Mouse (Mus musculus): Measurements from ENCODE around the gene Amh. TPM values are rescaled to one million over a fixed set of nuclear protein-coding genes. Genes with fewer than 3 reads are reported as not detected.
"Not testable (repeated sequence)": the region's sequence is repeated elsewhere in the genome, so short reads cannot be mapped to it uniquely, and the experiment has no call there.

Gene Amh
- polyA plus RNA-seq, 1 experiment from 2014 or later: not detected

DNA sequence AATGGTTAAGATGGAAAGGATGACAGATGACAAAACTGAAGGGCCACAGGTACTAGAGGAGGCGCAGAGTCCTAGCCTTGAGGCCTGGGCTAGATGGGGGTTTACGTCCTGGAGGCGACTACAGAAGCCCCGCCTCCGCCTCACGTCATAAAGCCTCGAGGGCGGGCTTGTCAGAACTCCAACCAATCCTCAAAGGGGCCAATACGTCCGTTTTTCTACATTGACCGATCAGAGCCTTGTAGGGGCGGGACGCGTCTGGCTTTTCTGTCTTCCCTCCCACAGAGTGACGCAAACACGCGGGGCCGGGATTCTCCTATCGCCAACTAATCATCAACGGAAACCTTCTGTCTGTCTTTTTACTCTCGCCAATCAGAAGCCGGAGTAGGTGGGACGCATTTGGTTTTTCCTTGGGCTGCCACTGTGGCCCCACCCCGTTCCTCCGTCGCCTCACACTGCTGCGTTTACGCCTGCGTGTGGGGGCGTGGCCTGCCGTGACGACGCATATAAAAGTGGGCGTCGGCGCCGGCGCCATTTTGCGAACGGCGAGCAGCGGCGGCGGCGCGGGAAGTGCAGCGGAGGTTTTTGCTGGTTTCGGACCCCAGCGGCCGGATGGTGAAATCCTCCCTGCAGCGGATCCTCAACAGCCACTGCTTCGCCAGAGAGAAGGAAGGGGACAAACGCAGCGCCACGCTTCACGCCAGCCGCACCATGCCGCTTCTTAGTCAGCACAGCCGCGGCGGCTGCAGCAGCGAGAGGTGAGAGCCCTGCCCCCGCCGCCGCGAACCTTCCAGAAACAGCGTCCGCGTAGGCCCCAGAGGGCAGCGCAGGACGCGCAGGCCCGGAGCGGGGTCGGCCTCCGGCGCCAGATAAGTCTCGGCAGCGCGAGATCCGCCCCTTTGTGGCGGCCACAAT lies 21.4 kb downstream of the Amh start, which contains the start of gene Oaz1:
TSS of gene Oaz1 (plus strand) at position 506 of the 912 bp plus-strand sequence.
- peaks cover 18% of the 10 kb centered on the region for H3K36me3 ChIP-seq (replicated peaks)
- no peaks in the 10 kb centered on the region for H3K27me3 ChIP-seq
- no peaks in the 10 kb centered on the region for H3K9me3 ChIP-seq
- peaks cover 42% of the 10 kb centered on the region for H3K4me1 ChIP-seq
- peak within 1 kb of the TSS; percentile 94 for H3K27ac ChIP-seq
- WGBS: under 1% methylated on average over 79 of the region's 82 CpGs
- H3K4me2 ChIP-seq: peak within 1 kb of the TSS; percentile 99
- peak within 1 kb of the TSS; percentile 85 for H3K4me3 ChIP-seq (replicated peaks)
- ATAC-seq (ENCODE audit: low FRiP score): peak; percentile 97
- H3K9ac ChIP-seq: peak within 1 kb of the TSS; percentile 94

DNA sequence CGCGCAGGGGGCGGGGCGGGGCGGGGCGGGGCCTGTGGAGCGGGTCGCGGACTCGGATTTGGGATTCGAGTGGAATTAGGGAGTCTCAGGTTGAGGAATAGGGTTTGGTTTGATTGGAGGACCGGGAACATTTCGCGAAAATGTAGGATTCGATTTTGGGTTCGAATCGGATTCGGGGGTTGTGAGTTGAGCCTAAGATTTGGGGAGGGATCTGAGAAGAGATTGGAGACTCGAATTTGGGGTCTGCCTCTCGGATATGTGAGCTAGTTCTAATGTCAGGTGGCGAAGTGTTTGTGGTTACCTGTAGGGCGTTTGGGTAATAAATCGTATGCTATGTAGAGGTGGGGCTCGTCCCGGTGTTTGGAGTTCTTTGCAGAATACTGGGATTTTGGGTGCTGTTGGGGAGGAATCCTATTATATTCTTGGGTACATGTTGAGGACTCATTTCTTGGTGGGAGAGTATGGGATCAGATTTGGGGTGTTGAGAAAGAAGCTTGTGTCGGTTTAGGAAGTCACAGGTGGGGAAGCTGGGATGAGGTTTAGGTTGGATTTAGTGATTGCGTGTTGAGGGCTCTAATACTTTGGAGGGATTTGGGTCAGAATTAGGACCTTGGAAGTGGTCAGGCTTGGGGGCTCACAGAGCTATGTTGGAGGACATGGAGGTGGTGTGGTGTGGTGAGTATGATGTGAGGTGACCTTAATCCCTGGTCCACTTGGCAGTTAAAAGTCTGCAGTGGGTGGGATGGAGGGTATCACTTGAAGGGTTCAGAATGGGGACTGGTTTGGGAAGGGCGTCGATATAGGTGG lies 22.2 kb downstream of the Amh start:
- H3K36me3 ChIP-seq (replicated peaks): peaks cover 18% of the 10 kb centered on the region
- H3K27me3 ChIP-seq: no peaks in the 10 kb centered on the region
- peaks cover 45% of the 10 kb centered on the region for H3K4me1 ChIP-seq

DNA sequence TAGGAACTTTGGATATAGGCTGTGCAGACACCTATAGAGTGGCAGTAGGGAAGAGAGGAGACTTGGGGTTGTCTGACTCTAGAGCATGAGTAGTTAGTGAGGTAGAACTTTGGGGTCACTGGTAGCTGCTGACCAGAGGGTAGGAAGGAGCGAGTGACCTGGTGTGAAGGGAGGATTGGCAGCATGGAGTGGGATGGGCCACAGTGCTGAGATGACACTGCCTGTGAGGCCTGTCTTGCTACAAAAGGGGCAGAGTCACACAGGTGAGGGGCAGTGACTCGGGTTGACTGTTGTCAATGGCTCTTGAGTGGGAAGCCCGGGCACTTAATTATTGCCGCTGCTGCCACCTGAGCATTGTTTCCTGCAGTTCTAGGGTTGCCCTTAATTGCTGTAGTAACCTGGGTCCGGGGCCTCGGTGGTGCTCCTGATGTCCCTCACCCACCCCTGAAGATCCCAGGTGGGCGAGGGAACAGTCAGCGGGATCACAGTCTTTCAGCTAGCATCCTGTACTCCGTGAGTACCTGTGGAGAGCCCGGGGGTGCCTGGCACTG lies 22.9 kb downstream of the Amh start:
- peaks cover 18% of the 10 kb centered on the region for H3K36me3 ChIP-seq (replicated peaks)
- no peaks in the 10 kb centered on the region for H3K27me3 ChIP-seq
- H3K27ac ChIP-seq: no peak overlapping the region
- H3K4me2 ChIP-seq: peak overlapping the region; percentile 99
- peak overlapping the region; percentile 85 for H3K4me3 ChIP-seq (replicated peaks)
- peak overlapping the region; percentile 94 for H3K9ac ChIP-seq
- peaks cover 51% of the 10 kb centered on the region for H3K4me1 ChIP-seq
- H3K9me3 ChIP-seq: no peaks in the 10 kb centered on the region
- no peak for ATAC-seq (ENCODE audit: low FRiP score)
- 83% methylated on average over 10 of the region's 10 CpGs for WGBS

More for the DNA sequence above, 22.2 kb downstream of the Amh start:
- H3K9ac ChIP-seq: peak overlapping the region; percentile 94
- peak overlapping the region; percentile 94 for H3K27ac ChIP-seq
- H3K4me3 ChIP-seq (replicated peaks): peak overlapping the region; percentile 85
- no peak for ATAC-seq (ENCODE audit: low FRiP score)
- no peaks in the 10 kb centered on the region for H3K9me3 ChIP-seq
- WGBS: 8% methylated on average over 29 of the region's 29 CpGs
- peak overlapping the region; percentile 99 for H3K4me2 ChIP-seq

GRCm38 (mm10) chr10:80828587-80828986 lies 23.5 kb downstream of the Amh start:
- 84% methylated on average over 9 of the region's 9 CpGs for WGBS
- H3K4me3 ChIP-seq (replicated peaks): peak overlapping the region; percentile 85; the same call in 1 of the 2 replicates

DNA sequence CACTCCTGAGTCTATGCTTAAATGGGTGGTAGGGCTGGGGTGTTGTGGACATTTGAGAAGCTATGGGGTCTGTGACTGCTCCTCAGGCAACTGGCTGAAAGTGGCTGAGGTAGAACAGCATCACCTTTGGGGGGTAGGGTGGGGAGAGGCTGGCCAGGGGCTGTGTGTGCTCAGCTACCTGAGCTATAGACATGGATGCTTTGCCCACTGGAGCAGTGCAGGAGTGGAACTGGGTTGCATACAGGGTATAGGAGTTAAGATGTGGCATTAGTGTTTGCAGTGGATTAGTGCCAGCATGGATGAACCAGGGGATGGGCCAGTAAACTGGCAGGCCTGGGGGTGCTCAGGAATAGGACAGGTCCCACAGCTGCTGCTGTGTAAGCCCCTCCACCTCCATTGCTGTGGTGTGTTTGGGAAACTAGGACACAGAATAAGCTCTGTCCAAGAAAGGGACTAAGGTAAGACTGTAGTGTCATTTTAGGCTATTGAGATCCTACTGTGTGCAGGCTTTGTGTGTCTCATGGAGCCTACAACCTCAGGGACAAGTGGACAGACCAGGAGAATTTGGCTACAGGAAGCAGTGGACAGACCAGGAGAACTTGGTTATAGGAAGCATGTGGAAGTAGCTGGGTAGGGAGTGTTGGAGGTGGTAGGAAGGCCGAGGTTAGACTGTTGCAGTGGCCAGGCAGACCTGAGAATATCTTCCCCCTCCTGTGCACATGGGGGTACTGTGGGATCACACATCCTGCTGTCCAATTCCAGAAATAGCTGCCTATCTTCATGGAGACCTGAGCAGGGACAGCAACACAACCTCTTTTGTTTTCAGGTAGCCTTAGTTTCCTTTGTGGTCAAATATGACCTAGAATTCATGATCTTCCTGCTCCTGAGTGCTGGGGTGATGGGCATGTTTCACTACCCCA lies 24.6 kb downstream of the Amh start:
- ATAC-seq (ENCODE audit: low FRiP score): no peak
- H3K27ac ChIP-seq: no peak overlapping the region
- peaks cover 15% of the 10 kb centered on the region for H3K27me3 ChIP-seq
- peaks cover 52% of the 10 kb centered on the region for H3K4me1 ChIP-seq
- H3K9me3 ChIP-seq: no peaks in the 10 kb centered on the region
- peaks cover 18% of the 10 kb centered on the region for H3K36me3 ChIP-seq (replicated peaks)
- no peak overlapping the region for H3K9ac ChIP-seq
- H3K4me2 ChIP-seq: no peak overlapping the region
- H3K4me3 ChIP-seq (replicated peaks): no peak overlapping the region
- 75% methylated on average over 1 of the region's 1 CpGs for WGBS

More at GRCm38 (mm10) chr10:80828587-80828986, 23.5 kb downstream of the Amh start:
- H3K36me3 ChIP-seq (replicated peaks): peaks cover 18% of the 10 kb centered on the region
- not testable (repeated sequence) for H3K27me3 ChIP-seq; H3K27ac ChIP-seq; ATAC-seq (ENCODE audit: low FRiP score); H3K9ac ChIP-seq; H3K9me3 ChIP-seq
- peaks cover 52% of the 10 kb centered on the region for H3K4me1 ChIP-seq
- H3K4me2 ChIP-seq: peak overlapping the region; percentile 99

DNA sequence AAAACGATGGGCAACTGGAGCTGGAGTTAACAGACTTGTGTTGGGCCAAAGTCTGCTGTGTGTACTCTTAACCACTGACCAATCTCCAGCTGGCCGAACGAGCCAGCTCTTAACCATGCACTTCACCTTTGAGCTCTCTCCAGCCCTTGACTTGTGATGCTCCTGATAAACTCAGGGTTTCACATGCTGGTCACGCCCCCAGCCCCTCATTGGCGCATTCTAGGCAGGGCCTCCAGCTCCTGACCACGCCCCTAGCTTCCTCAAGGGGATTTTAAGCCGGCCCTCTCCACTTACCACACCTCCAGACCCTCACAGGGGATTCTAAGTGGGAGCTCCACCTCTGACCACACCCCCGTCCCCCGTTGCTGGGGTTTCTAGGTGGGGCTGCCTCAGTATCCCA lies 26.1 kb downstream of the Amh start:
- Histone ChIP-seq H3K36me3 (replicated peaks) (peaks cover 18% of the 10 kb centered on the region), H3K4me3 (replicated peaks) (no peak overlapping the region; the same call in 1 of the 2 replicates), H3K9ac (no peak overlapping the region), H3K4me2 (peak overlapping the region; percentile 29; the same call in 1 of the 2 replicates), H3K27ac (0 out of 2 replicates have a peak overlapping the region, but pooled peaks have one; percentile 27), H3K9me3 (no peaks in the 10 kb centered on the region), H3K27me3 (peaks cover 30% of the 10 kb centered on the region), H3K4me1 (peaks cover 50% of the 10 kb centered on the region)
- no peak for ATAC-seq (ENCODE audit: low FRiP score)
- 0% methylated on average over 9 of the region's 9 CpGs for WGBS

GRCm38 (mm10) chr10:80832818-80833217 lies 27.8 kb downstream of the Amh start:
- Histone ChIP-seq H3K27me3 (peaks cover 46% of the 10 kb centered on the region), H3K36me3 (replicated peaks) (peaks cover 18% of the 10 kb centered on the region), H3K4me1 (peaks cover 47% of the 10 kb centered on the region), H3K9me3 (no peaks in the 10 kb centered on the region), H3K27ac (no peak overlapping the region), H3K4me2 (no peak overlapping the region), H3K9ac (no peak overlapping the region), H3K4me3 (replicated peaks) (no peak overlapping the region)
- no peak for ATAC-seq (ENCODE audit: low FRiP score)
- 48% methylated on average over 7 of the region's 7 CpGs for WGBS

DNA sequence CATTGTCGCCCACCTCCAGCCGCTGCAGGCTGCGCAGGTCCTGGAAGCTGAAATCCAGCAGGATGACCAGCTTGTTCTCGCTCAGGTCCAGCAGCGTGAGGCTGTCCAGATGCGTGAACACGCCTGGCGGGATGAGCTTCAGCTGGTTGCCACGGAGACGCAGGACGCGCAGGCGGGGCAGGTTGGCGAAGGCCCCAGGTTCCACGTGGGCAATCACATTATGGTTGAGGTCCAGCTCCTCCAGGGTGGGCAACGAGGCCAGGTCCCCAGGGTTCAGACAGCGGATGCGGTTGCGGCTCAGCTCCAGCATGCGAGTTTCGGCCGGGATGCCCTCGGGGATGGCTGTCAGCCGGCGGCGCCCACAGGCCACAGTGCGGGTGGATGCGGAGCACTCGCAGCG lies 30.6 kb downstream of the Amh start:
- Histone ChIP-seq H3K4me1 (peaks cover 26% of the 10 kb centered on the region), H3K9me3 (no peaks in the 10 kb centered on the region), H3K9ac (no peak overlapping the region), H3K36me3 (replicated peaks) (no peaks in the 10 kb centered on the region), H3K27me3 (peaks cover 48% of the 10 kb centered on the region), H3K4me3 (replicated peaks) (no peak overlapping the region), H3K27ac (no peak overlapping the region), H3K4me2 (no peak overlapping the region)
- WGBS: 65% methylated on average over 30 of the region's 30 CpGs
- no peak for ATAC-seq (ENCODE audit: low FRiP score)

DNA sequence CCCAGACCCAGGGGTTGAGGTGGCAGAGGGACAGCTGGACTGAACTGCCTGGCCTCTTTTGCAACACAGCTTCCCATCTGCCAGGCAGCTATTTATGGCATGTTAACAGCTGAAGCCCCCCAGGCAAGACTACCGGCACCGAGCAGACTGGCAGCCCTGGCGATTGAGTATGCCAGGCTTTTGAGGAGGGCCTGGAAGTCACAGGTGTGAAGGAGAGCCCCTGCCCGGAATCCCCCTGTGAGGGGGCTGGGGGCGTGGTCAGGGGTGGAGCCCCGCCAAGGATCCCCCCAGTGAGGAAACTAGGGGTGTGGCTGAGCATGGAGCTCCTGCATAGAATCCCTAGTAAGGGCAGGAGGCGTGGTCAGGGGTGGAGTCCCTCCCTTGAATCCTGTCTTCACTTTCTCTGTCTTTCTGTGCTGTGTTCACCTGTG lies 31.9 kb downstream of the Amh start:
- 52% methylated on average over 7 of the region's 7 CpGs for WGBS
- H3K9me3 ChIP-seq: no peaks in the 10 kb centered on the region
- no peak overlapping the region for H3K4me2 ChIP-seq
- no peak for ATAC-seq (ENCODE audit: low FRiP score)
- peaks cover 62% of the 10 kb centered on the region for H3K27me3 ChIP-seq
- no peak overlapping the region for H3K27ac ChIP-seq
- H3K36me3 ChIP-seq (replicated peaks): no peaks in the 10 kb centered on the region
- no peak overlapping the region for H3K4me3 ChIP-seq (replicated peaks)
- no peak overlapping the region for H3K9ac ChIP-seq
- H3K4me1 ChIP-seq: peaks cover 15% of the 10 kb centered on the region

DNA sequence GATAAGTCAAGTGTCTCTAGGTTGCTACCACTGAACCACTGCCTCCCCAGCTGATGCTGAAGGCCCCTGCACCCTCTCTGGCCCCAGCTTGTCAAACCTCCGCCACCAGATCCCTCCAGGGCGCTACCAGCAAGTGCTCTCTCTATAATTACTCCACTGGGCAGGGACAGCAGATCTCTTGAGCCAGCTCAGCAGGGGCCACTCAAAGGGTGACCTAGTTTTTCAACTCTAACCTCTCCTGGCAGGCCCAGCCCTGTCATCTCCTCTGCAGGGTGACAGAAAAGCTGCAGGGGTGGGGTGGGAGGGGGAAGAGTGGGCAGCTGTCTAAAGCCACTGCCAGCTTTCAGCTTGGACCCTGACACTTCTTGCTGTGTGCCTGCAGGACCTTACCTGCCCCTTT lies 32.8 kb downstream of the Amh start:
- Histone ChIP-seq H3K9me3 (no peaks in the 10 kb centered on the region), H3K4me1 (peaks cover 10% of the 10 kb centered on the region), H3K27me3 (peaks cover 70% of the 10 kb centered on the region), H3K4me2 (no peak overlapping the region), H3K36me3 (replicated peaks) (no peaks in the 10 kb centered on the region), H3K9ac (no peak overlapping the region), H3K4me3 (replicated peaks) (no peak overlapping the region), H3K27ac (no peak overlapping the region)
- no peak for ATAC-seq (ENCODE audit: low FRiP score)
- WGBS: 12% methylated on average over 2 of the region's 2 CpGs

DNA sequence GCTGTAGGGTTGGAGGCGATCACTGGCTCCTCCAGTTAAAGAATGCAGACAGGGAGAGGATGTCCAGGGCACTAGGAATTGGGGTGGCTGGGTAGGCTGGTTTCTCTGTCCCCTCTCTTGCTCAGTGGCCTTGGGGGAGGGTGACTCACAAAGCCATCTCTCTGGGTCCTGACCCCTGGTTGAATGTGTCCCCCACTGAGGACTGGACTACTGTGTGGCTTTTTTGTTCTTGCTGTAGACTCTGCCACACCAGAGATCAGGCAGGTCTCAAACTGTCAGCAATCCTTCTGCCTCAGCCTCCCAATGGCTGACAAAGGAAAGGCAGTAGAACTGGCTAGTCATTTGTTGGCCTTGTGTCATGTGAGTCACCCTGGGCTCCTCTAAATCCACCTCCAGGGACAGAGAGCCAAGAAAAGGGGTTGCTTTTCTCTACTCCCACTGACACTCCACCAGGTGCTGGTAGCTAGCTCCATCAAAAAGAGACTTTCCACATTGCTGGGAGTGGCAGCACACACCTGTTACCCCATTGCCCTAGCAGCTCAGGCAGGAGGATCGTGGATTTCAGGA lies 33.4 kb downstream of the Amh start:
- peaks cover 10% of the 10 kb centered on the region for H3K4me1 ChIP-seq
- WGBS: 63% methylated on average over 2 of the region's 2 CpGs
- no peak overlapping the region for H3K27ac ChIP-seq
- H3K27me3 ChIP-seq: peaks cover 73% of the 10 kb centered on the region
- no peak overlapping the region for H3K9ac ChIP-seq
- no peak for ATAC-seq (ENCODE audit: low FRiP score)
- H3K4me3 ChIP-seq (replicated peaks): no peak overlapping the region
- H3K4me2 ChIP-seq: no peak overlapping the region
- no peaks in the 10 kb centered on the region for H3K9me3 ChIP-seq
- no peaks in the 10 kb centered on the region for H3K36me3 ChIP-seq (replicated peaks)

All from forebrain, embryonic 12.5 days (tissue).